Mouse (Mus musculus) heart, adult 11 months (tissue): ENCODE measurements around the gene Sugct.
A peak's percentile ranks its signal among the peaks of the same experiment; 100 is the strongest.
"Not testable (repeated sequence)": the region's sequence is repeated elsewhere in the genome, so short reads cannot be mapped to it uniquely, and the experiment has no call there.

Source experiments
- DNase-seq: peaks from one replicate; pipeline ENCODE4 v3.0.0; 2022

Gene Sugct

GRCm38 (mm10) chr13:17603756-17604155 lies 91.6 kb downstream of the Sugct start:
- no peak for DNase-seq

- no peak for DNase-seq
These were observed 110.0 kb downstream of the Sugct start for GRCm38 (mm10) chr13:17585267-17585913.

GRCm38 (mm10) chr13:17584804-17585203 lies 110.5 kb downstream of the Sugct start:
- no peak for DNase-seq

GRCm38 (mm10) chr13:17581684-17582083 lies 113.7 kb downstream of the Sugct start:
- DNase-seq, result no peak

- peak; percentile 23 for DNase-seq
These were observed 136.0 kb downstream of the Sugct start for GRCm38 (mm10) chr13:17559357-17559756.

GRCm38 (mm10) chr13:17536341-17536740 lies 159.0 kb downstream of the Sugct start:
- no peak for DNase-seq

- no peak for DNase-seq
These were observed 160.5 kb downstream of the Sugct start for GRCm38 (mm10) chr13:17534871-17535270.

- no peak for DNase-seq
These were observed 160.9 kb downstream of the Sugct start for GRCm38 (mm10) chr13:17534469-17534868.

- DNase-seq, result no peak
These were observed 184.1 kb downstream of the Sugct start for GRCm38 (mm10) chr13:17511184-17511778.

- no peak for DNase-seq
These were observed 200.4 kb downstream of the Sugct start for GRCm38 (mm10) chr13:17494936-17495335.

- no peak for DNase-seq
These were observed 201.2 kb downstream of the Sugct start for GRCm38 (mm10) chr13:17494056-17494574.

GRCm38 (mm10) chr13:17457981-17458380 lies 237.4 kb downstream of the Sugct start:
- DNase-seq, result not testable (repeated sequence)

- peak; percentile 64 for DNase-seq
These were observed 263.0 kb downstream of the Sugct start for GRCm38 (mm10) chr13:17432139-17432916.

- DNase-seq, result no peak
These were observed 273.5 kb downstream of the Sugct start for GRCm38 (mm10) chr13:17421875-17422274.

- DNase-seq, result no peak
These were observed 274.8 kb downstream of the Sugct start for GRCm38 (mm10) chr13:17420557-17420956.

GRCm38 (mm10) chr13:17342836-17343235 lies 352.5 kb downstream of the Sugct start:
- DNase-seq, result no peak

- DNase-seq, result no peak
These were observed 359.3 kb downstream of the Sugct start for GRCm38 (mm10) chr13:17335885-17336540.

- peak; percentile 48 for DNase-seq
These were observed 368.5 kb downstream of the Sugct start for GRCm38 (mm10) chr13:17326863-17327262.

GRCm38 (mm10) chr13:17301590-17301989 lies 393.8 kb downstream of the Sugct start:
- no peak for DNase-seq

- no peak for DNase-seq
These were observed 397.8 kb downstream of the Sugct start for GRCm38 (mm10) chr13:17297462-17298005.

GRCm38 (mm10) chr13:17296912-17297311 lies 398.4 kb downstream of the Sugct start:
- DNase-seq, result no peak

- no peak for DNase-seq
These were observed 398.9 kb downstream of the Sugct start for GRCm38 (mm10) chr13:17296460-17296859.

- DNase-seq, result no peak
These were observed 404.3 kb downstream of the Sugct start for GRCm38 (mm10) chr13:17291057-17291456.
